Mouse (Mus musculus): ENCODE measurements around the gene Pigq. TPM values are rescaled to one million over a fixed set of nuclear protein-coding genes. Genes with fewer than 3 reads are reported as not detected.

Pigq gene
- polyA plus RNA-seq, 2 experiments: 48.8 to 95.4 TPM

DNA sequence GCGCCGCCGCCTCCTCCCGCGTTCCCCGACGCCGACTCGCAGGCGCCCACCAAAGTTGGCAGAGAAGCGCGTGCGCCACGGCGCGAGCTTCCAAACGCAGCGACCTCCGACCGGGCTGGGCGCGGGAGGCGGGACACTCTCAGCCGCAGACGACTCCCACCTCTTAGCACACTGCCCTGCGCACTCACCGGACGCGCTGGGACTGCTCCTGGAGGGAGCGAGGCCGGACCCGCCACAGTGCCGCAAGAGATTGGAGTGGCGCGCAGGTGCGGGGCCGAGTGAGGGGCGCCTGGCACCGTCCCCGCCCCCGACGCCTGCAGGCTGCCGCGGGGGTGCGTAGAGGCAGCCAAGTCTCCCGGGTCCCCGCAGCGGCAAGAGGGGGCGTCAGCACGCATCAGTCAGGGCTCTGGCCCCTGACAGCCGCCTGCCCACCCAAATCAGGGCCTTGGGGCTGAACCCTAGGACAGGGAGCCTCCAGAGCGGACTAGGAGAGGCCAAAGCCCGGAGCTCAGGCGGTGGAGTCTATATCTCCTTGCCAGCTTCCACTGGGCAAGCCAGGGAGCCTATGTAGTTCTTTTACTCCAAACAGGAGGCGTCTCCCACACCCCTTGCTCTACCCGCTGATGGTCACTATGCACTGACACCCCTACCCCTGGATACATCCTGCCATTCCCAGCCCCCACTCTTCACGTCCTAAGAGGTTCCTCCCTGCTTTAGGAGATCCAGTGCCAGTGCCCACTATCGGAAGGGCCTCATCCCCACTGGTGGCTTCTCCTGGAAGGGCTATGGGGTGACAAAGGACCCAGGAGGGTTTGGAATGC lies 7.3 kb upstream of the Pigq start, which contains the start of gene A930017K11Rik:
Gene A930017K11Rik (minus strand): TSS at position 763 of the 821 bp plus-strand sequence.
- H3K4me1 ChIP-seq (ENCODE audit: control insufficient read depth, insufficient read depth, low read length): peaks cover 9% of the 10 kb centered on the region; the same call in 1 of the 2 replicates
- peak within 1 kb of the TSS; percentile 47 for H3K9ac ChIP-seq (ENCODE audit: low read depth, low read length, severe bottlenecking)
- peak within 1 kb of the TSS; percentile 40 for H3K4me3 ChIP-seq (replicated peaks; ENCODE audit: low read length)
- no peaks in the 10 kb centered on the region for H3K36me3 ChIP-seq (ENCODE audit: control insufficient read depth, insufficient read depth, low read length)
- no peak within 1 kb of the TSS for H3K27ac ChIP-seq (replicated peaks; ENCODE audit: low read depth, low read length)
- DNase-seq (ENCODE audit: low spot score) (no peak), ATAC-seq (ENCODE audit: low FRiP score, low read depth) (no peak)
- TF ChIP-seq POLR2A (IDR thresholded peaks at IDR 0.05; ENCODE audit: borderline replicate concordance, extremely low read depth, insufficient read depth, insufficient read length): no peak
- WGBS: 2% methylated on average over 29 of the region's 58 CpGs
- no peaks in the 10 kb centered on the region for H3K9me3 ChIP-seq (ENCODE audit: control insufficient read depth, low read length)
- H3K4me2 ChIP-seq (replicated peaks; ENCODE audit: low read depth, low read length, severe bottlenecking): peak within 1 kb of the TSS; percentile 70
- peaks cover 39% of the 10 kb centered on the region for H3K27me3 ChIP-seq (ENCODE audit: control insufficient read depth, insufficient read depth, low read length)

DNA sequence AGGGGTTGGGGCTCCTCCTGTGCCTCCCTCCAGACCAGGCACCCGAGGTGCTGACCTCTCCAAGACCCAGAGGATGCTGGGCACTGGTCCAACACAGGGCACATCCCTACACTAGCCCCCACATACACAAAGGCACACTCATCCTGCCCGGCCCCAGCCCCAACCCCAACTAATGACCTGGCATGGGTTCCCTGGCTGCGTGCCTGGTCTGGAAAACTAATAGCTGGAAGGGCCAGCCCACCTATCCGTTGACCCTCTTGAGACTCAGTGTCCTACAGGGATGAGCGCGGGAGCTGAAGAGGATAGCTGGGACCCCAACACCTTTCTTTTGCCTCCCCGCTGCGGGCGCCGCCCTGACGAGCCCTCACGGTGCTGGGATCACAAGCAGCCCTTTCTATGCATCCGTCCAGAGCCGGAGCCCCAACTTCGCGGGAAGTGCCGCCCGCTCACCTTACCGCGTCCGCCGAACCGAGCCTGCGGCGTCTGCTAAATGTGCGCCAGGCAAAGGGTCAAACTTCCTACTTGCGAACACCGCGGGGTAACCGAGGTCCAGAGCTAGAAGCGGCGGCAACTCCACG lies 6.6 kb upstream of the Pigq start:
- WGBS: 0% methylated on average over 32 of the region's 33 CpGs
- no peak overlapping the region for H3K27ac ChIP-seq (replicated peaks; ENCODE audit: low read depth, low read length)
- no peaks in the 10 kb centered on the region for H3K9me3 ChIP-seq (ENCODE audit: control insufficient read depth, low read length)
- peaks cover 9% of the 10 kb centered on the region; the same call in 1 of the 2 replicates for H3K4me1 ChIP-seq (ENCODE audit: control insufficient read depth, insufficient read depth, low read length)
- peak overlapping the region; percentile 47 for H3K9ac ChIP-seq (ENCODE audit: low read depth, low read length, severe bottlenecking)
- H3K4me2 ChIP-seq (replicated peaks; ENCODE audit: low read depth, low read length, severe bottlenecking): peak overlapping the region; percentile 70
- peaks cover 39% of the 10 kb centered on the region for H3K27me3 ChIP-seq (ENCODE audit: control insufficient read depth, insufficient read depth, low read length)
- TF ChIP-seq POLR2A (IDR thresholded peaks at IDR 0.05; ENCODE audit: borderline replicate concordance, extremely low read depth, insufficient read depth, insufficient read length): no peak
- no peaks in the 10 kb centered on the region for H3K36me3 ChIP-seq (ENCODE audit: control insufficient read depth, insufficient read depth, low read length)
- peak overlapping the region; percentile 40 for H3K4me3 ChIP-seq (replicated peaks; ENCODE audit: low read length)
- ATAC-seq (ENCODE audit: low FRiP score, low read depth): no peak
- DNase-seq (ENCODE audit: low spot score): no peak

DNA sequence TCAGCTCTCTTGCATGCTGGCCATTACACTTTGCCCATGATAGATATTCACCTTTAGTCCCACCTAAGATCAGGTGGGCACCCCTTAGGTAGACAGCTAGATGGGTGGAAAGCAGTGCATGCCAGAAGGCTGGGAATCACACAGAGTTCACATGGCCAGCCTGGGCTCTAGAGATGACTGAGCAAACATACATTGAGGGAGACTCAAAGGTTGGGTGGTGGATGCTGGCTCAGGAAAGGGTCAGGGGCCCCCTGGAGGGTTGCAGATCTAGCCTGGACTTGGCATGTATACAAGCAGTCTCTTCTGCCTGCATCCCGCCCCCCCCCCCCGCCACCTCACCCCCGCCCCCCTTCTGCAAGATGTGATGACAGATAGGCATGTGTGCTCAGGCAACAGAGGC lies 6.0 kb upstream of the Pigq start:
- Histone ChIP-seq H3K4me3 (replicated peaks; ENCODE audit: low read length) (no peak overlapping the region), H3K36me3 (ENCODE audit: control insufficient read depth, insufficient read depth, low read length) (no peaks in the 10 kb centered on the region), H3K9ac (ENCODE audit: low read depth, low read length, severe bottlenecking) (no peak overlapping the region), H3K27ac (replicated peaks; ENCODE audit: low read depth, low read length) (no peak overlapping the region), H3K4me2 (replicated peaks; ENCODE audit: low read depth, low read length, severe bottlenecking) (no peak overlapping the region; the same call in 1 of the 2 replicates), H3K27me3 (ENCODE audit: control insufficient read depth, insufficient read depth, low read length) (peaks cover 39% of the 10 kb centered on the region), H3K4me1 (ENCODE audit: control insufficient read depth, insufficient read depth, low read length) (peaks cover 9% of the 10 kb centered on the region; the same call in 1 of the 2 replicates), H3K9me3 (ENCODE audit: control insufficient read depth, low read length) (no peaks in the 10 kb centered on the region)
- no peak for TF ChIP-seq POLR2A (IDR thresholded peaks at IDR 0.05; ENCODE audit: borderline replicate concordance, extremely low read depth, insufficient read depth, insufficient read length)
- DNase-seq (ENCODE audit: low spot score): no peak
- 0% methylated on average over 2 of the region's 3 CpGs for WGBS
- no peak for ATAC-seq (ENCODE audit: low FRiP score, low read depth)

DNA sequence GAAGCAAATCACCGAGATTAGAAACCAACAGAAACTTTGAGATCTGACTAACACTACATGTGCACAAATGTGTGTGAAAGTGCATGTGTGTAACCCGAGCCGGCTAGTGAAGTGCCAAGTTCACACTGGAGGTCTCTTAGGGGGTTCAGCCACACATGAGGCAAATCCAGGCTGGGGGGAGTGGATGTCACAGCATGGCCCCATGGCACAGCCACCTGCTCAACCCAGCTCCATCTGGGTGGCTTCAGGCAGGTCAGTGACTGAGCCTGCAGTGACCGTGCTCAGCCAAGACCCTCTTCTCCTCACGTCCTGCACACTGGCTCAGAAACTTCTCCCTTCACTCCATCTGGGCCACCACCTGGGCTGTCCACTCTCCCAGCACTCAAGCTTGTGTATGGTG lies 5.2 kb upstream of the Pigq start:
- H3K9ac ChIP-seq (ENCODE audit: low read depth, low read length, severe bottlenecking): no peak overlapping the region
- peaks cover 9% of the 10 kb centered on the region; the same call in 1 of the 2 replicates for H3K4me1 ChIP-seq (ENCODE audit: control insufficient read depth, insufficient read depth, low read length)
- WGBS: 66% methylated on average over 5 of the region's 5 CpGs
- H3K27me3 ChIP-seq (ENCODE audit: control insufficient read depth, insufficient read depth, low read length): peaks cover 39% of the 10 kb centered on the region
- H3K4me2 ChIP-seq (replicated peaks; ENCODE audit: low read depth, low read length, severe bottlenecking): no peak overlapping the region
- no peak for ATAC-seq (ENCODE audit: low FRiP score, low read depth)
- H3K27ac ChIP-seq (replicated peaks; ENCODE audit: low read depth, low read length): no peak overlapping the region
- no peak for DNase-seq (ENCODE audit: low spot score)
- H3K36me3 ChIP-seq (ENCODE audit: control insufficient read depth, insufficient read depth, low read length): no peaks in the 10 kb centered on the region
- TF ChIP-seq POLR2A (IDR thresholded peaks at IDR 0.05; ENCODE audit: borderline replicate concordance, extremely low read depth, insufficient read depth, insufficient read length): no peak
- no peak overlapping the region for H3K4me3 ChIP-seq (replicated peaks; ENCODE audit: low read length)
- H3K9me3 ChIP-seq (ENCODE audit: control insufficient read depth, low read length): no peaks in the 10 kb centered on the region

DNA sequence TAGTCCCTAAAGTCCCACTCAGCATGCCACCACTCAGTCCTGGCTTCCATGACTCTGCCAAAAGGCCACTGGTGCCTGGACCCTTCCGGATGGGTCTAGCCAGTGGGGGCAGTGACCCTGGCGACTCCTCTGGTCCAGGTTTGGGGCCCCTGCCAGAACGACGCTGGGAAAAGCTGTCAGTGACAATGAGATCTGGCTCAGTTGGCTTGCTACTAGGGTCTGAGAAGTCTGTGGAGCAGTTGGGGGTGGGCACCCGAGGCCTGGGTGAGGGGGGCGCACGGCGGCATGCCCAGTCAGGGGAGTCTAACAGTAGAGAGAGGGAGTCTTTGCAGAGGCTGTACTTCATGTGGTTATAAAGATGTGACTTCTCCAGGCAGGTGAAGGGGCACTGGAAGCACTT lies 3.3 kb upstream of the Pigq start:
- no peaks in the 10 kb centered on the region for H3K36me3 ChIP-seq (ENCODE audit: control insufficient read depth, insufficient read depth, low read length)
- no peaks in the 10 kb centered on the region for H3K9me3 ChIP-seq (ENCODE audit: control insufficient read depth, low read length)
- DNase-seq (ENCODE audit: low spot score) (no peak), ATAC-seq (ENCODE audit: low FRiP score, low read depth) (no peak)
- H3K4me2 ChIP-seq (replicated peaks; ENCODE audit: low read depth, low read length, severe bottlenecking): no peak overlapping the region
- TF ChIP-seq POLR2A (IDR thresholded peaks at IDR 0.05; ENCODE audit: borderline replicate concordance, extremely low read depth, insufficient read depth, insufficient read length): no peak
- 83% methylated on average over 8 of the region's 8 CpGs for WGBS
- no peak overlapping the region for H3K4me3 ChIP-seq (replicated peaks; ENCODE audit: low read length)
- no peak overlapping the region for H3K9ac ChIP-seq (ENCODE audit: low read depth, low read length, severe bottlenecking)
- H3K27ac ChIP-seq (replicated peaks; ENCODE audit: low read depth, low read length): no peak overlapping the region
- H3K4me1 ChIP-seq (ENCODE audit: control insufficient read depth, insufficient read depth, low read length): peaks cover 9% of the 10 kb centered on the region; the same call in 1 of the 2 replicates
- H3K27me3 ChIP-seq (ENCODE audit: control insufficient read depth, insufficient read depth, low read length): peaks cover 33% of the 10 kb centered on the region

All from limb, embryonic 14.5 days (tissue).